In the genomic region with DNA sequence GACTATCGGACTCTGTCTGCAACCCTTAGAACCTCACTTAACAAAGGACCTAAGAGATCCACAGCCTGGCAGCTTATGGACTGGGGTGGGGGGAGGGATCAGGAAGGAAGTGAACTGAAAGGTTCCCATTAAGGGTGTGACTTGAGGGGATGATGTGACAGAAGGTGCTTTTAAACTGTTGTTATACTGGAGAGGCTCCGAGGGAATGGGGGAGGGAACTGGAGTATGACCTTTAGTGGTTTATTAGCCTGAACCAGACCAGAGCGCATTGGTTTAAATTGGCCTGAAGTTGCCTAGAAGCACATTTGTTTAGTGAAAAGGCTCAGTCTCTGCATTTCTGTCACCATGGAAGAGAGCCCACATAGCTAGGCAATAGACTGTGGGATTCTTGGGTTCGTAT, we compare ENCODE assay signal across 17 mouse cellular contexts. TPM values are rescaled to one million over a fixed set of nuclear protein-coding genes. Genes with fewer than 3 reads are reported as not detected.
DNase-seq lines count a peak whose midpoint lies in the region; ATAC-seq and TF ChIP-seq lines count a peak whose summit lies in the region.
"Had no signal": no experiment of that assay in that cellular context is flagged by ENCODE, and none has a peak within 500 bp of the region (broad histone marks: within the 10 kb centered on the region; RNA-seq: fewer than 3 reads in every experiment).

No protein-coding gene starts in this region.

- no peak for DNase-seq in forebrain, embryonic 10.5 days (ENCODE audit: extremely low spot score, low spot score)
- DNase-seq in forebrain, embryonic 11.5 days (ENCODE audit: low spot score) = no peak
- no peak for DNase-seq in stomach, postnatal 0 days (ENCODE audit: low spot score)
- DNase-seq in kidney, postnatal 14 days = peak; percentile 21
- DNase-seq in thymus, postnatal 25 days = no peak
- no peak for DNase-seq in cerebellum, adult 8-10 months
- DNase-seq in thymus, adult 2 months = no peak
- DNase-seq: cerebellum, adult 2 months; liver, embryonic 13.5 days had no signal

- no peaks in the 10 kb centered on the region; the same call in 1 of the 2 replicates for H3K9me3 ChIP-seq in forebrain, embryonic 10.5 days
- no peaks in the 10 kb centered on the region; the same call in 1 of the 2 replicates for H3K9me3 ChIP-seq in forebrain, embryonic 11.5 days (ENCODE audit: control insufficient read depth, low read length)
- H3K9me3 ChIP-seq in stomach, embryonic 16.5 days (replicated peaks; ENCODE audit: control insufficient read depth, low read length) = no peaks in the 10 kb centered on the region
- no peaks in the 10 kb centered on the region for H3K9me3 ChIP-seq in stomach, postnatal 0 days (ENCODE audit: control insufficient read depth, low read length)
- H3K9me3 ChIP-seq: liver, embryonic 13.5 days; midbrain, embryonic 12.5 days; neural tube, embryonic 13.5 days; stomach, embryonic 15.5 days had no signal

- no peaks in the 10 kb centered on the region for H3K27me3 ChIP-seq in forebrain, embryonic 10.5 days (ENCODE audit: poor library complexity, severe bottlenecking)
- no peaks in the 10 kb centered on the region for H3K27me3 ChIP-seq in forebrain, embryonic 11.5 days (ENCODE audit: control insufficient read depth, insufficient read depth, low read length)
- H3K27me3 ChIP-seq in stomach, embryonic 16.5 days (ENCODE audit: control insufficient read depth, insufficient read depth, low read length) = no peaks in the 10 kb centered on the region
- no peaks in the 10 kb centered on the region for H3K27me3 ChIP-seq in stomach, postnatal 0 days (ENCODE audit: control insufficient read depth, insufficient read depth, low read length)
- H3K27me3 ChIP-seq in thymus, adult 2 months (ENCODE audit: control insufficient read depth, insufficient read depth, low read length) = no peaks in the 10 kb centered on the region
- H3K27me3 ChIP-seq: liver, embryonic 13.5 days; midbrain, embryonic 12.5 days; neural tube, embryonic 13.5 days; stomach, embryonic 15.5 days had no signal

- peaks cover 19% of the 10 kb centered on the region for H3K36me3 ChIP-seq in forebrain, embryonic 10.5 days (replicated peaks)
- H3K36me3 ChIP-seq in forebrain, embryonic 11.5 days (ENCODE audit: control insufficient read depth, insufficient read depth, low read length) = no peaks in the 10 kb centered on the region
- H3K36me3 ChIP-seq in stomach, embryonic 16.5 days (ENCODE audit: control insufficient read depth, insufficient read depth, low read length) = no peaks in the 10 kb centered on the region
- H3K36me3 ChIP-seq in stomach, postnatal 0 days (ENCODE audit: control insufficient read depth, insufficient read depth, low read length) = no peaks in the 10 kb centered on the region
- no peaks in the 10 kb centered on the region for H3K36me3 ChIP-seq in thymus, adult 2 months (ENCODE audit: control insufficient read depth, insufficient read depth, low read length)
- H3K36me3 ChIP-seq: midbrain, embryonic 12.5 days; neural tube, embryonic 13.5 days; stomach, embryonic 15.5 days had no signal

- WGBS in forebrain, embryonic 10.5 days = 65% methylated on average over 4 of the region's 4 CpGs
- WGBS in forebrain, embryonic 11.5 days = 69% methylated on average over 4 of the region's 4 CpGs
- 51% methylated on average over 4 of the region's 4 CpGs for WGBS in stomach, embryonic 16.5 days
- 54% methylated on average over 4 of the region's 4 CpGs for WGBS in stomach, postnatal 0 days
- WGBS in thymus, adult 2 months = 91% methylated on average over 4 of the region's 4 CpGs

- no peak for TF ChIP-seq EP300 in stomach, postnatal 0 days (optimal IDR thresholded peaks at IDR 0.05)

- no peak for ATAC-seq in forebrain, embryonic 11.5 days (replicated peaks; ENCODE audit: low FRiP score)
- no peak for ATAC-seq in stomach, embryonic 16.5 days (ENCODE audit: insufficient read depth, low FRiP score)
- no peak for ATAC-seq in stomach, postnatal 0 days (ENCODE audit: low FRiP score, low TSS enrichment)
- ATAC-seq: activated CD4-positive, CD25-positive, alpha-beta regulatory T cell, adult 4 months; forebrain, embryonic 16.5 days had no signal

- H3K4me2 ChIP-seq in forebrain, embryonic 11.5 days (ENCODE audit: low read depth, low read length, severe bottlenecking) = no peak overlapping the region
- H3K4me2 ChIP-seq in stomach, embryonic 16.5 days (ENCODE audit: low read depth, low read length) = no peak overlapping the region
- H3K4me2 ChIP-seq in stomach, postnatal 0 days (replicated peaks; ENCODE audit: low read depth) = no peak overlapping the region
- H3K4me2 ChIP-seq: liver, embryonic 13.5 days; midbrain, embryonic 12.5 days; neural tube, embryonic 13.5 days; stomach, embryonic 15.5 days had no signal

- TF ChIP-seq POLR2A in thymus, adult 2 months (IDR thresholded peaks at IDR 0.05; ENCODE audit: control insufficient read depth, extremely low read depth, insufficient read depth, low read length, poor library complexity) = no peak

- no peak overlapping the region for H3K9ac ChIP-seq in forebrain, embryonic 11.5 days (ENCODE audit: low read length)
- H3K9ac ChIP-seq in stomach, embryonic 16.5 days (ENCODE audit: low read length) = no peak overlapping the region
- H3K9ac ChIP-seq in stomach, postnatal 0 days (ENCODE audit: low read length) = no peak overlapping the region
- H3K9ac ChIP-seq: liver, embryonic 13.5 days; midbrain, embryonic 12.5 days; neural tube, embryonic 13.5 days; stomach, embryonic 15.5 days had no signal

- H3K4me3 ChIP-seq in forebrain, embryonic 10.5 days = no peak overlapping the region
- no peak overlapping the region for H3K4me3 ChIP-seq in forebrain, embryonic 11.5 days (ENCODE audit: low read depth, low read length)
- no peak overlapping the region for H3K4me3 ChIP-seq in stomach, embryonic 16.5 days (replicated peaks; ENCODE audit: low read length)
- H3K4me3 ChIP-seq in stomach, postnatal 0 days (ENCODE audit: low read depth, low read length) = no peak overlapping the region
- H3K4me3 ChIP-seq in thymus, adult 2 months (ENCODE audit: control insufficient read depth, insufficient read depth, low read length) = no peak overlapping the region
- H3K4me3 ChIP-seq: liver, embryonic 13.5 days; midbrain, embryonic 12.5 days; neural tube, embryonic 13.5 days; stomach, embryonic 15.5 days had no signal

- H3K27ac ChIP-seq in forebrain, embryonic 10.5 days = peak overlapping the region; percentile 20; the same call in 1 of the 2 replicates
- no peak overlapping the region for H3K27ac ChIP-seq in forebrain, embryonic 11.5 days (ENCODE audit: low read depth, low read length)
- H3K27ac ChIP-seq in stomach, embryonic 16.5 days (ENCODE audit: low read length) = peak overlapping the region; percentile 46; the same call in 1 of the 2 replicates
- no peak overlapping the region for H3K27ac ChIP-seq in stomach, postnatal 0 days (replicated peaks)
- no peak overlapping the region for H3K27ac ChIP-seq in thymus, adult 2 months (ENCODE audit: control insufficient read depth, insufficient read depth, low read length)
- H3K27ac ChIP-seq: liver, embryonic 13.5 days; midbrain, embryonic 12.5 days; stomach, embryonic 15.5 days had no signal

- H3K4me1 ChIP-seq in forebrain, embryonic 10.5 days = peaks cover 9% of the 10 kb centered on the region; the same call in 1 of the 2 replicates
- no peaks in the 10 kb centered on the region for H3K4me1 ChIP-seq in forebrain, embryonic 11.5 days (replicated peaks; ENCODE audit: control insufficient read depth, insufficient read depth, low read length)
- peaks cover 8% of the 10 kb centered on the region; the same call in 1 of the 2 replicates for H3K4me1 ChIP-seq in stomach, embryonic 16.5 days (ENCODE audit: control insufficient read depth, insufficient read depth, low read length)
- no peaks in the 10 kb centered on the region for H3K4me1 ChIP-seq in stomach, postnatal 0 days (replicated peaks; ENCODE audit: control insufficient read depth, insufficient read depth)
- H3K4me1 ChIP-seq in thymus, adult 2 months (replicated peaks; ENCODE audit: control insufficient read depth, insufficient read depth, low read length) = no peaks in the 10 kb centered on the region
- H3K4me1 ChIP-seq: midbrain, embryonic 12.5 days; neural tube, embryonic 13.5 days; stomach, embryonic 15.5 days had no signal

- TF ChIP-seq CTCF in stomach, postnatal 0 days (IDR thresholded peaks at IDR 0.05; ENCODE audit: low read depth) = no peak
- TF ChIP-seq CTCF in thymus, adult 2 months (IDR thresholded peaks at IDR 0.05; ENCODE audit: borderline replicate concordance, control insufficient read depth, extremely low read depth, insufficient read depth, low read length, poor library complexity) = no peak

RNA-seq across cellular contexts. Expression of a gene that starts 13.0 kb away (rescaled TPM):
- polyA plus RNA-seq in forebrain, embryonic 10.5 days (2016; fragmentation: Nextera tagmentation; extraction: Ambion mirVana) = 21.2 and 24.1 TPM in 2 replicates
- polyA plus RNA-seq in forebrain, embryonic 11.5 days (2014; fragmentation: Nextera tagmentation; extraction: Ambion mirVana) = 19.2 and 23.4 TPM in 2 replicates
- 27.2 and 28.5 TPM in 2 replicates for polyA plus RNA-seq in stomach, embryonic 16.5 days (2015; fragmentation: Nextera tagmentation; extraction: Ambion mirVana)
- polyA plus RNA-seq in stomach, postnatal 0 days (2015; fragmentation: Nextera tagmentation; extraction: Ambion mirVana) = 14.8 and 17.6 TPM in 2 replicates
- polyA plus RNA-seq in thymus, adult 2 months (2012; rRNA removed) = 16.6 and 24.0 TPM in 2 replicates

RNA-seq across cellular contexts. Expression of a gene that starts 19.9 kb away (rescaled TPM):
- polyA plus RNA-seq in forebrain, embryonic 10.5 days (2016; fragmentation: Nextera tagmentation; extraction: Ambion mirVana) = 1.4 and 1.5 TPM in 2 replicates
- polyA plus RNA-seq in forebrain, embryonic 11.5 days (2014; fragmentation: Nextera tagmentation; extraction: Ambion mirVana) = 1.1 and 1.3 TPM in 2 replicates
- 2.4 TPM in 2 replicates for polyA plus RNA-seq in stomach, embryonic 16.5 days (2015; fragmentation: Nextera tagmentation; extraction: Ambion mirVana)
- 1.3 and 1.4 TPM in 2 replicates for polyA plus RNA-seq in stomach, postnatal 0 days (2015; fragmentation: Nextera tagmentation; extraction: Ambion mirVana)
- polyA plus RNA-seq in thymus, adult 2 months (2012; rRNA removed) = not detected in 2 replicates
- polyA plus RNA-seq: cerebellum, adult 2 months; gonadal fat pad, adult 2 months; midbrain, embryonic 12.5 days; neural tube, embryonic 13.5 days had no signal

RNA-seq across cellular contexts. Expression of a gene that starts 56.9 kb away (rescaled TPM):
- not detected in 2 replicates for polyA plus RNA-seq in forebrain, embryonic 10.5 days (2016; fragmentation: Nextera tagmentation; extraction: Ambion mirVana)
- not detected in 2 replicates for polyA plus RNA-seq in forebrain, embryonic 11.5 days (2014; fragmentation: Nextera tagmentation; extraction: Ambion mirVana)
- polyA plus RNA-seq in stomach, embryonic 16.5 days (2015; fragmentation: Nextera tagmentation; extraction: Ambion mirVana) = not detected in 2 replicates
- not detected in 2 replicates for polyA plus RNA-seq in stomach, postnatal 0 days (2015; fragmentation: Nextera tagmentation; extraction: Ambion mirVana)
- not detected in 2 replicates for polyA plus RNA-seq in thymus, adult 2 months (2012; rRNA removed)
- polyA plus RNA-seq: activated CD4-positive, CD25-positive, alpha-beta regulatory T cell, adult 4 months; cerebellum, adult 2 months; embryonic facial prominence, embryonic 14.5 days; forebrain, embryonic 16.5 days; gonadal fat pad, adult 2 months; liver, embryonic 13.5 days; midbrain, embryonic 12.5 days; neural tube, embryonic 13.5 days; stomach, embryonic 15.5 days had no signal

Comparison
In these comparisons a context has a peak if more than half of its experiments do, and no peak if none do; other contexts are left out.
1. H3K27ac ChIP-seq: peak in forebrain, embryonic 10.5 days (single experiment) and stomach, embryonic 16.5 days (single experiment); none in forebrain, embryonic 11.5 days (single experiment), stomach, postnatal 0 days (single experiment) and thymus, adult 2 months (single experiment).